Mouse (Mus musculus) gastrocnemius, adult 2 months (tissue): ENCODE data around the gene Dip2c. TPM values are rescaled to one million over a fixed set of nuclear protein-coding genes. Genes with fewer than 3 reads are reported as not detected.

ENCODE experiments used
- DNase-seq: peaks from one replicate; pipeline ENCODE4 v3.0.0; 2022
- H3K27ac ChIP-seq: fragments of 200-600 bp; 2 replicates; pipeline ENCODE4 v1.8.1; 2022; ENCODE audit warnings: mild to moderate bottlenecking
- H3K4me3 ChIP-seq: fragments of 200-600 bp; 2 replicates; pipeline ENCODE4 v1.8.1; 2022; ENCODE audit warnings: mild to moderate bottlenecking, moderate library complexity
- CTCF ChIP-seq: fragments of 200-600 bp; IDR thresholded peaks from 2 replicates; pipeline ENCODE4 v1.8.1; 2022; ENCODE audit warnings: antibody characterized with exemption, mild to moderate bottlenecking, moderate library complexity
- intact Hi-C: fragments of 180-260 bp; cut with DNase I; formaldehyde crosslinking; loops from one replicate; pipeline ENCODE4 v1.15.1; 2025
- total RNA-seq, 2 experiments: library from RNA; stranded (reverse); gene quantifications; 2 replicates each; pipeline ENCODE4 v1.2.3; 2021

Gene Dip2c
- total RNA-seq, 2 experiments from 2014 or later, result 10.6 to 15.5 TPM

DNA sequence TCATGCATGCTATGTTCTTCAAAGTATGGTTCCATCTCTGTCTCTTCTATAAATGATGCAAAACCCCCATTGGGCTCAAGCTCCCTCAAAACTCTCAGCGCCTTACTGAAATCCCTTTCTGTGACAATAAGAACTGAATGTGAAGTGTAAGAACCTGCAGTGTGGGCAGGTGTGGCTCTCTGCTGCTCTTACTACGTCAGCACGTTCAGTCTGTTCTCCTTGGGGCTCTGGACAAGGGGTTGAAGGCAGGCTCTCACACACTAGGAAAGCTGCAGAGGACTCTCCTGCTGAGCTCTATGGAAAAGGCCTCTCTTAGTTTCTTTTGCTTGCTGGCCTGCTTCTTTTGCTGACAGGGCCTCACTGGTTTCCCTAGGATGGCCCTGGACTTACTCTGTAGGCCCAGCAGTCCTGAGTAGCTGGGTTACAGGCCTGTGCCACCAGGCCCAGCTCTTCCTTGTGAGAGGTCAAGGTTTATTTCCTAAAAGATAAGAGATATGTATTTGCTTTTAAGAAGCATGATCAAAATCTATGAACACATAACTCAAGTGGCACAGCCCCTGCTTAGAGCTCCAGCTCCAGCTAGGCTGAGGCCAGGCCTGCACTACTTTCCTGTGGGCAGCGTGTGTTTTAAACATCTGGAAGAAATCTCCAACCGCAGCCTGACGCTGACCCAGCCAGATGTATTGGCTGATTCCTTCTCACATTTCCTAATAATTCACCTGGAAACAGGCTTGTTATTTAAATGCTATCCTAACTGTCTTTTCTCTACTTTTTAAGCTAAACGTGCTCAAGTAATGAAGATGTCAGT, 432.3 kb downstream of the Dip2c start:
- no peak for DNase-seq
- Histone ChIP-seq H3K27ac (no peak overlapping the region; the same call in 1 of the 2 replicates), H3K4me3 (no peak overlapping the region)
- intact Hi-C loops, result no loop called here
- no peak for TF ChIP-seq CTCF

DNA sequence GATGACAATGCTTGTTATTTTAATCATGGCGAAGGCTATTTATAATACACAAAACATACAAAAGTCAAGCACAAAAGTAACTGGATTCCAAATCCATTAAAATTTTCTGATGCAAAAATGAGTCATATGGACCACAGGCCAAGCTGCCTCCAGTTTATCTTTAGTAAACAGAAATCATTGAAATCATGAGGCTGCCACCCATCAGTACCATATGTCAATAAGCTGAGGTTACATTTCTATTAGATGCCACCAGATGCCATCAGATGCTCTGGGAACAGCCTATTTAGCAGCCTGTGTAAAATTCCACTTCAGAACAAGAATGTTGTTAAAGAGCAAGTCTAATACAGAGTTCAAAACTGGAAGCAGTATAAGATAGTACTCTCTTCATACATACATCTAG, 436.1 kb downstream of the Dip2c start:
- H3K4me3 ChIP-seq, result no peak overlapping the region
- TF ChIP-seq CTCF, result no peak
- no peak overlapping the region for H3K27ac ChIP-seq
- no peak for DNase-seq
- intact Hi-C loops, result no loop called here

DNA sequence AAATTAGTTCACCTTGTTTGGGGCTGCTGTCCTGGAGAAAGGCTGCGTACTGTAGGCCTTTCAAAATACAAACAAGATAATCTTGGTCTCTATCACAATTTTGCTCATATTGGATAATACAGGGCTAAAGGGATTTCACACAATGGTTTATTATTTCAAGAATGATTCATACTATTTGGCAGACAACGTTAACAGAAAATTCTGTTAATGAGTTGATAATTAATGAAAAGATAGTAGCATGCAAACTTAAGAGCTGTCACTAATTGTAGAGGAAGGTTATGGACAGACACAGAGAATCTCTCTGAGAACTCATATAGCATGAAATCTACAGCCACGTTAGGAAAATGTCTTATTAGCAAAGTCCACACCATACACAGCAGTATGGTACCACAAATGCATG, 436.6 kb downstream of the Dip2c start:
- DNase-seq, result no peak
- Histone ChIP-seq H3K4me3 (no peak overlapping the region), H3K27ac (no peak overlapping the region)
- intact Hi-C loops, result no loop called here
- TF ChIP-seq CTCF, result no peak

DNA sequence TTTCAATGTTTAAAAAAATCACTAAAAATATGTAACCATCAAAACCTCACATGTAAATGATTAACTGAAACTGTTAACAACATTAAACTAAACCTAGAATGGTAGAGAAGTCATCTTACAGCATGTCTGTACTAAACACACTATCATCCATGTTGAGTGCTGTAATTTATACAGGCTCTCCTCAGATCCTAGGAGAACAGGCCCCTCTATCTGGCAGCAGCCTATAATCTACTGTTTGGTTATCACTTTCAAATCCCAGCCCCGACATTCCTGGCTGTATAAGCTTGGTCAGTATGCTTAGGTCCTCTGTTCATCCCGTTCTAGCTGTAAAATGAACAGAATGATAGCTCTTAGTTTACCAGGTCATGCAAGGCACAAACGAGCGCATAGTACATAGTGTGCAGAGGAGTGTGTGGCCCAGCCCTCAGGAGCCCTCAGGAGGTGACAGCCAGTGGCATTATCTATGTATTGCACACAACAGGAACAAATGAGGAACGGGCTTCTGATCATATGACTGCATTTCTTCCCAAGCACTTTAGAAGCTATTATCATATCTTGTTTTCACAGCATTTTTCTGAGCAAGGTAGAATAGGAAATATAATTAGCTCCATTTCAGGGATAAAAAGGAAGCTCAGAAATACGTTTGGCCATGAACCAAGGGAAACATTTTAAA, 437.3 kb downstream of the Dip2c start:
- intact Hi-C loops, result no loop called here
- no peak for TF ChIP-seq CTCF
- DNase-seq, result no peak
- no peak overlapping the region for H3K4me3 ChIP-seq
- H3K27ac ChIP-seq, result no peak overlapping the region

GRCm38 (mm10) chr13:9715224-9715623, 438.9 kb downstream of the Dip2c start:
- no peak for TF ChIP-seq CTCF
- no peak for DNase-seq
- intact Hi-C loops, result no loop called here
- Histone ChIP-seq H3K27ac (no peak overlapping the region), H3K4me3 (no peak overlapping the region)

Other genes with a start within 250 kb of the Dip2c start
- 10 to 100 TPM; 67.7 to 78.6 TPM for gene Larp4b, start 182.6 kb upstream of the Dip2c start, total RNA-seq